Mouse (Mus musculus) hindbrain, embryonic 15.5 days (tissue): ENCODE data around the gene Zcchc3. TPM values are rescaled to one million over a fixed set of nuclear protein-coding genes. Genes with fewer than 3 reads are reported as not detected.
"Not testable (repeated sequence)": the region's sequence is repeated elsewhere in the genome, so short reads cannot be mapped to it uniquely, and the experiment has no call there.

Source experiments
- ATAC-seq: fragments of 200-750 bp; cut with Nextera tagmentation; 2 replicates; pipeline ENCODE4 v1.8.0; 2017; ENCODE audit warnings: low read depth, moderate number of reproducible peaks, moderate TSS enrichment; ENCODE audit not compliant: low FRiP score
- H3K27ac ChIP-seq: fragments of 300-500 bp; sonication (generic); replicated peaks from 2 replicates; pipeline ENCODE4 v1.5.1; 2015; ENCODE audit warnings: mild to moderate bottlenecking, inconsistent platforms
- H3K27me3 ChIP-seq: fragments of 300-500 bp; sonication (generic); 2 replicates; pipeline ENCODE4 v1.6.1; 2015; ENCODE audit warnings: control low read depth, inconsistent platforms
- H3K36me3 ChIP-seq: fragments of 300-500 bp; sonication (generic); 2 replicates; pipeline ENCODE4 v1.6.1; 2015; ENCODE audit warnings: control low read depth, inconsistent platforms
- H3K4me1 ChIP-seq: fragments of 300-500 bp; sonication (generic); replicated peaks from 2 replicates; pipeline ENCODE4 v1.6.1; 2015; ENCODE audit warnings: control low read depth, inconsistent platforms
- H3K4me2 ChIP-seq: fragments of 300-500 bp; sonication (generic); 2 replicates; pipeline ENCODE4 v1.6.1; 2015; ENCODE audit warnings: moderate library complexity, mild to moderate bottlenecking, inconsistent platforms
- H3K4me3 ChIP-seq: fragments of 300-500 bp; sonication (generic); 2 replicates; pipeline ENCODE4 v1.5.1; 2015; ENCODE audit warnings: mild to moderate bottlenecking, inconsistent platforms
- H3K9ac ChIP-seq: fragments of 300-500 bp; sonication (generic); 2 replicates; pipeline ENCODE4 v1.6.1; 2015; ENCODE audit warnings: inconsistent platforms
- H3K9me3 ChIP-seq: fragments of 300-500 bp; sonication (generic); 2 replicates; pipeline ENCODE4 v1.6.1; 2016; ENCODE audit warnings: control low read depth, inconsistent platforms
- WGBS: fragments of 180-500 bp; shearing (Covaris S2); methylation state at CpG from one replicate; pipeline ENCODE4 v1.1.7; 2015; 5-methylcytosine and 5-hydroxymethylcytosine counted together
- polyA plus RNA-seq: library from polyadenylated mRNA; unstranded; fragments of >200 nt; fragmentation: Nextera tagmentation; extraction: Ambion mirVana; gene quantifications from 2 replicates; pipeline ENCODE4 v1.2.1, GENCODE M21; 2015

The Zcchc3 gene
- polyA plus RNA-seq, 1 experiment from 2014 or later = 18.6 TPM

DNA sequence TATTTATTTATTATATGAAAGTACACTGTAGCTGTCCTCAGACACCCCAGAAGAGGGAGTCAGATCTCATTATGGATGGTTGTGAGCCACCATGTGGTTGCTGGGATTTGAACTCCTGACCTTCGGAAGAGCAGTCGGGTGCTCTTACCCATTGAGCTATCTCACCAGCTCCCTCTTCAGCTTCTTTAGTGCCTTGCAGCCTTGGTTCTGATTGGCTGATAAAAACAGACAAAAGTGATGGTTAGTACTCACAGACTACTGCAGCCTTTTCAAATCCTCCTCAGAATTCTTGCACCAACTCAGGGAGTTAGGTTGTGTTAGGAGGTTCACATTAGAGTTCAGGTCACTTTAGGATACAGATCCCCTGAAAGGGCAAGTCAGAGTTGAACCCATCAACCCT lies 13.7 kb upstream of the Zcchc3 start:
- WGBS = 92% methylated on average over 2 of the region's 2 CpGs
- H3K9me3 ChIP-seq, H3K4me3 ChIP-seq, H3K9ac ChIP-seq, H3K36me3 ChIP-seq, H3K27ac ChIP-seq, ATAC-seq, H3K27me3 ChIP-seq, H3K4me2 ChIP-seq, H3K4me1 ChIP-seq: not testable (repeated sequence)

DNA sequence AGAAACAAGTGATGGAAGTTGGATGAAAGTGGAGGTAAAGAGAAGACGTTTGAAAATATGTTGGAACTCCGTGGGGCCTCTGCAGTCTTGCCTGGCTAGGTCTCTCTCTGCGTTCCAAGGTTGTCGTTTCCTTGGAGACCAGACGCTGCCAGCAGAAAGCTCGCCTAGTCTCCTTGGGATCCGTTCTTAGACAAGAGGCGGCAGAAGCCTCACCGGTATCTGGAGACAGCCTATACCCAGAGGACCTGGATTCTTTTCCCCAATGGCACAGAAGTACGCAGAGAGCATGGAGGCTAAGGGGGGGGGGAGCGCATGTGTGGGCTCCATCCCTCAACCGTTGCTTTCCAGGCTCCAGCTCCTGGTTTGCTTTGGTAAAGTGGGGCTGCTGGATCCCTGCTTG lies 12.7 kb upstream of the Zcchc3 start:
- Histone ChIP-seq H3K4me1 (peaks cover 10% of the 10 kb centered on the region), H3K4me3 (0 out of 2 replicates have a peak overlapping the region, but pooled peaks have one; percentile 3), H3K27ac (no peak overlapping the region), H3K9me3 (no peaks in the 10 kb centered on the region), H3K9ac (no peak overlapping the region), H3K36me3 (no peaks in the 10 kb centered on the region), H3K4me2 (peak overlapping the region; percentile 44), H3K27me3 (no peaks in the 10 kb centered on the region)
- WGBS = 5% methylated on average over 12 of the region's 12 CpGs
- 0 out of 2 replicates have a peak, but pooled peaks have one; percentile 38 for ATAC-seq

GRCm38 (mm10) chr2:152415786-152416185 lies 959 bp upstream of the Zcchc3 start:
- Histone ChIP-seq H3K27me3 (no peaks in the 10 kb centered on the region), H3K36me3 (no peaks in the 10 kb centered on the region), H3K9me3 (no peaks in the 10 kb centered on the region), H3K4me3 (peak overlapping the region; percentile 96), H3K27ac (peak overlapping the region; percentile 98; the same call in 1 of the 2 replicates), H3K4me1 (peaks cover 37% of the 10 kb centered on the region), H3K9ac (peak overlapping the region; percentile 94; the same call in 1 of the 2 replicates), H3K4me2 (peak overlapping the region; percentile 92)
- ATAC-seq = no peak
- 97% methylated on average over 3 of the region's 3 CpGs for WGBS

DNA sequence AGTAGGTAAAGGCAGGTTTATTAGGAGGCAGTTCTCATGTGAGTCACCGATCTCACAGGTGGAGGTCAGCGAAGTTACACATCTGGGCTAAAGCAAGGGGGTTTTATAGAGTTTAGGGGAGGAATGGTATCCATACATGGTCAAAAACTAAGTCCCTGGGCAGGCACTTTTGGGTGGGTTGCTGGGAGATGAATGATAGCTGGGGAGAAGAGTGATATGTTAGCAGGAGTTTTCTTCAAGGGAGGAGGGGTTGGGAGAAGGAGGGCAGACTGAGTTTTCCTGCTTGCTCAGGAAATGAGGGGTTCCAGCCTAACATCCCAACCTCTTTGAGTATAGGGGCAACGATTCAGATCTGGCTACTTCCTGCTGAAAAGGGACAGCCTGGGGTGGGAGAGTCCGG lies 460 bp upstream of the Zcchc3 start, which contains the start of gene 6820408C15Rik:
Gene 6820408C15Rik (plus strand): TSS at position 301 of the 400 bp plus-strand sequence.
- no peaks in the 10 kb centered on the region for H3K27me3 ChIP-seq
- no peaks in the 10 kb centered on the region for H3K36me3 ChIP-seq
- no peaks in the 10 kb centered on the region for H3K9me3 ChIP-seq
- ATAC-seq = no peak
- WGBS = 32% methylated on average over 4 of the region's 4 CpGs
- H3K9ac ChIP-seq = peak within 1 kb of the TSS; percentile 94
- H3K4me2 ChIP-seq = peak within 1 kb of the TSS; percentile 92
- peak within 1 kb of the TSS; percentile 98 for H3K27ac ChIP-seq
- H3K4me3 ChIP-seq = peak within 1 kb of the TSS; percentile 96
- H3K4me1 ChIP-seq = peaks cover 42% of the 10 kb centered on the region

GRCm38 (mm10) chr2:152413765-152414584 lies 852 bp downstream of the Zcchc3 start:
- Histone ChIP-seq H3K4me2 (peak overlapping the region; percentile 92), H3K4me3 (peak overlapping the region; percentile 96), H3K27me3 (no peaks in the 10 kb centered on the region), H3K36me3 (no peaks in the 10 kb centered on the region), H3K27ac (peak overlapping the region; percentile 98), H3K4me1 (peaks cover 47% of the 10 kb centered on the region), H3K9ac (peak overlapping the region; percentile 94), H3K9me3 (no peaks in the 10 kb centered on the region)
- ATAC-seq = peak; percentile 24; the same call in 1 of the 2 replicates
- WGBS = under 1% methylated on average over 85 of the region's 86 CpGs

DNA sequence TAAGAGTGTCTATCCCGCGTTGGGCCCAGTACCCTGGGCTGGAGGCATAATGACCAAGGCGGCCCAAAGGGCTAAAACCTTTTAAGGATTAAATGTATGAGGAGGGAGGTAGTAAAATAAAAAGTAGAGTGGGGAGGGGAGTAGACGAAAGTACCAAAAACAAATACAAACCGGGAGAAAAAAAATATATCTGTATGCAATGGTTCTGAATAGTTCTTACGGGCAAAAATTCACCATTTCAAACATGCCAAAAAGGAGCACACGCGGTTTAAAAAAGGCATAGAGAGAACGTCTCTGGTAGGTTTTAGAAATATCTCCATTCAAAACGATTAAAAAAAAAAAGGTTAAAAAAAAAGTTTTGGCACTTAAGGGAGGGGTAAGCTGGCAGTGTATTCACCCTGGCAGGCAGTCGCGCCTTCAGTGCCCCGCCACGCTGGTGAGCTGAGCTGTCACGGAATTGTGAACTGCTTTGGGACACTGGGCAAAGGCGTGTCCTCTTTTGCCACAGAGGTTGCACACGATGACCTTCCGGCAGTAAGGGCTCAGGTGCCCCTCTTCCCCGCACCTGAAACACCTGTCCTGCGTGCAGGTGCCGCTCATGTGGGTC lies 1.6 kb downstream of the Zcchc3 start:
- Histone ChIP-seq H3K27me3 (no peaks in the 10 kb centered on the region), H3K4me2 (peak overlapping the region; percentile 92), H3K27ac (peak overlapping the region; percentile 98), H3K4me3 (peak overlapping the region; percentile 96), H3K9ac (peak overlapping the region; percentile 94), H3K9me3 (no peaks in the 10 kb centered on the region), H3K4me1 (peaks cover 47% of the 10 kb centered on the region), H3K36me3 (no peaks in the 10 kb centered on the region)
- under 1% methylated on average over 21 of the region's 21 CpGs for WGBS
- no peak for ATAC-seq

DNA sequence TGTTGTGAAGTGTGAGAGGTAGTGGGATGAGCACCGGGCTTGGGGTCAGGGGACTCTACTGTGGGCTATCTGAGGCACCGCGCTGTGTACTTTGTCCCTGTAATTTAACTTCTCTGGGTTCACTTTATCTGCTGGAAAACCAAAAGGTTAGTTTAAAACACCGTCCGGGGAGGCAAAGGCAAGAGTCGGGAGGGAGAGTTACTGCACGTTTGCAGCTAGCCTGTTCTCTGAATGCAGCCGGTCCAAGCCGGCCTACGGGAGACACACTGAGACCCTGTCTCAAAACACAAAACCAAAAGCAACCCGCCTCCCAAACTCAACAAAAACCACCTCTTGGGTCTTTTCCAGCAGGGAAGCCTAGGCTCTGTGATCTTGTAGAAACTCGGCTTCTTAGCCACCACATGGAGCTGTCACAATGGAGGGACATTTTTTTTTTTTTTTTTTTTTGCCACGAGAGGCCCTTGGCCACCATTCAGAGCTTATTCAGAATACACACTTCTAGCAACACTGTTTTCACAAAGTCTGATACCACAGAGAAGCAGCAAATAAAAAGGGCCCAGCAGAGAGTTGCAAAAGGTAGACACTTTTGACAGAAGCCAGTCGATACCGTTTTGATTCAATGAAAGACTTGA lies 2.2 kb downstream of the Zcchc3 start:
- Histone ChIP-seq H3K27me3 (no peaks in the 10 kb centered on the region), H3K27ac (peak overlapping the region; percentile 98), H3K9me3 (no peaks in the 10 kb centered on the region), H3K4me2 (peak overlapping the region; percentile 92), H3K9ac (peak overlapping the region; percentile 94), H3K36me3 (no peaks in the 10 kb centered on the region), H3K4me1 (peaks cover 47% of the 10 kb centered on the region), H3K4me3 (peak overlapping the region; percentile 96)
- no peak for ATAC-seq
- WGBS = 4% methylated on average over 15 of the region's 15 CpGs

DNA sequence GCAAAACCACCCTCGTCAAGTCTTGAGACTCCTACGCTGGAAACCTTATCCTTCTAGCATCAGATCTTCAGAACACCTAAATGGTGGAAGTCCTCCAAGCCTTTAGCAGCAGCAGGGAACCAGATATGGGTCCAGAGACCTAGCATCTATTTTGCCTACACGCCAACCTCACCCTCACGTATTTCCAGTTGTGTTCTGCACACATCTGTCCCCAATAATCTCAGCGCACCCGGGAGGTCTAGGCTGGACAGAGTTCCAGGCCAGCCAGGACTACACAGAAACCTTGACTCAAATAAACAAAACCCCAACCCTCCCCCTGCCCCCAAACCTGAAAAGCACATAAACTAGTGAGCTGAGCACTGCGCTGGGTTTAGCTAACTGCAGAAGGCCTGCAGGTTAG lies 3.4 kb downstream of the Zcchc3 start:
- H3K27me3 ChIP-seq = no peaks in the 10 kb centered on the region
- WGBS = 6% methylated on average over 7 of the region's 7 CpGs
- H3K4me1 ChIP-seq = peaks cover 49% of the 10 kb centered on the region
- H3K4me2 ChIP-seq = peak overlapping the region; percentile 92
- no peaks in the 10 kb centered on the region for H3K36me3 ChIP-seq
- ATAC-seq = no peak
- no peaks in the 10 kb centered on the region for H3K9me3 ChIP-seq
- H3K9ac ChIP-seq = peak overlapping the region; percentile 32
- H3K4me3 ChIP-seq = peak overlapping the region; percentile 96; the same call in 1 of the 2 replicates
- H3K27ac ChIP-seq = peak overlapping the region; percentile 74

GRCm38 (mm10) chr2:152410971-152411371 lies 3.9 kb downstream of the Zcchc3 start:
- Histone ChIP-seq H3K36me3 (no peaks in the 10 kb centered on the region), H3K27ac (peak overlapping the region; percentile 74), H3K27me3 (no peaks in the 10 kb centered on the region), H3K4me2 (peak overlapping the region; percentile 92), H3K9me3 (no peaks in the 10 kb centered on the region), H3K9ac (peak overlapping the region; percentile 32; the same call in 1 of the 2 replicates), H3K4me1 (peaks cover 52% of the 10 kb centered on the region), H3K4me3 (peak overlapping the region; percentile 96)
- WGBS = under 1% methylated on average over 15 of the region's 15 CpGs
- peak; percentile 32 for ATAC-seq

- Histone ChIP-seq H3K36me3 (no peaks in the 10 kb centered on the region), H3K4me2 (no peak overlapping the region), H3K27ac (peak overlapping the region; percentile 74; the same call in 1 of the 2 replicates), H3K4me3 (no peak overlapping the region), H3K9me3 (no peaks in the 10 kb centered on the region), H3K9ac (no peak overlapping the region), H3K4me1 (peaks cover 52% of the 10 kb centered on the region), H3K27me3 (no peaks in the 10 kb centered on the region)
- ATAC-seq = no peak
- WGBS = 79% methylated on average over 6 of the region's 6 CpGs
Observed at GRCm38 (mm10) chr2:152409781-152410180, 5.0 kb downstream of the Zcchc3 start.

GRCm38 (mm10) chr2:152406126-152406525 lies 8.7 kb downstream of the Zcchc3 start:
- Histone ChIP-seq H3K4me1 (peaks cover 26% of the 10 kb centered on the region), H3K4me3 (peak overlapping the region; percentile 34), H3K9ac (peak overlapping the region; percentile 15; the same call in 1 of the 2 replicates), H3K4me2 (peak overlapping the region; percentile 59), H3K9me3 (no peaks in the 10 kb centered on the region), H3K36me3 (no peaks in the 10 kb centered on the region), H3K27ac (peak overlapping the region; percentile 75), H3K27me3 (no peaks in the 10 kb centered on the region)
- WGBS = under 1% methylated on average over 19 of the region's 19 CpGs
- peak; percentile 96 for ATAC-seq
